Mouse (Mus musculus) embryonic fibroblast, embryonic 13.5 days (primary cell): ENCODE measurements around the gene Nf1.

Source experiments
- CTCF ChIP-seq: IDR thresholded peaks from 2 replicates; pipeline ENCODE4 v1.5.1; 2011; ENCODE audit warnings: mild to moderate bottlenecking, control low read depth, low read length, moderate library complexity, borderline replicate concordance; ENCODE audit not compliant: insufficient read depth
- POLR2A ChIP-seq: IDR thresholded peaks from 2 replicates; pipeline ENCODE4 v1.6.1; 2011; ENCODE audit warnings: low read depth, mild to moderate bottlenecking, control low read depth, low read length, moderate library complexity

DNA sequence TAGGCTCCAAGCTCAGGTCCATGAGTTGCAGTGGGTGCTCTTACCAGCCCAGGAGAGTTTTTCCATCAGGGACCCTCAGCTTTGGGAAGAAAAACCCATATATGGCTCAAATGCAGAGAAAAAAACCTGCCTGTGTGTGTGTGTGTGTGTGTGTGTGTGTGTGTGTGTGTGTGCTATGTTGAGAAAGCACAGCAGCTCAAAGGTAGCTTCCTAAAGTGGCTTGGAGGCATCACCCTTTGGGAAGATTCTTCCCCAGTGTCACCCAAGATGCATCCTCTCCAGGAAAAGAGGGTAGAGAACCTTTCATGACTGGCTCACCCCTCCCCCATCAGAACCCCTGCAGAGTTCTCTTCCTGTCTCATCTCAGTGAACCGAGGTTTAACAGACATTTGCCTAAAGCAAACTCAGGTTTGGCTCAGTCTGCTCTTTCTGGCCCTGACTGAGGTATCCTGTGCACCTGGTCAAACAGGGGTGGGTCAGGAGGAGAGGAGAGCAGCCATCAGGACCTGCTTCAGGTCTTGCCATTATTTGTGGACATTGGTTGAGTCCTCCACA lies 272.6 kb downstream of the Nf1 start:
- TF ChIP-seq CTCF (no peak), POLR2A (no peak)
